Mouse (Mus musculus) subcutaneous adipose tissue, adult 2 months (tissue): ENCODE data around the gene Cyp2c70. TPM values are rescaled to one million over a fixed set of nuclear protein-coding genes. Genes with fewer than 3 reads are reported as not detected.

Source experiments
- polyA plus RNA-seq: library from polyadenylated mRNA; depleted of rRNA; stranded (reverse); fragments of >200 nt; gene quantifications from 2 replicates; pipeline ENCODE4 v1.2.3, GENCODE M21; 2012; ENCODE audit warnings: low replicate concordance; rRNA removed

The Cyp2c70 gene
- 0.13 and 0.17 TPM in 2 replicates for polyA plus RNA-seq

GRCm38 (mm10) chr19:40187160-40187559 lies at the start of gene Cyp2c70:
Cyp2c70 (minus strand) TSS chr19:40187333.

Other genes starting within 250 kb of the Cyp2c70 start
- gene Cyp2c37, start 194.9 kb downstream of the Cyp2c70 start, polyA plus RNA-seq, result 0.12 TPM in 1 of 2 replicates, not detected in the other
- not detected in 2 replicates for gene Cyp2c54, start 113.5 kb downstream of the Cyp2c70 start, polyA plus RNA-seq
- gene Cyp2c50, start 97.6 kb downstream of the Cyp2c70 start, polyA plus RNA-seq, result not detected in 2 replicates
- gene Pdlim1, start 84.5 kb upstream of the Cyp2c70 start, polyA plus RNA-seq, result 95.7 and 211 TPM in 2 replicates